Mouse (Mus musculus) neural tube, embryonic 12.5 days (tissue): ENCODE measurements around the gene Tgfbr2. TPM values are rescaled to one million over a fixed set of nuclear protein-coding genes. Genes with fewer than 3 reads are reported as not detected.

ENCODE experiments used
- ATAC-seq: fragments of 200-750 bp; cut with Nextera tagmentation; 2 replicates; pipeline ENCODE4 v1.8.0; 2017; ENCODE audit warnings: low read depth, mild to moderate bottlenecking, moderate TSS enrichment, moderate library complexity; ENCODE audit not compliant: low FRiP score
- H3K27ac ChIP-seq: fragments of 300-500 bp; sonication (generic); 2 replicates; pipeline ENCODE4 v1.5.1; 2016
- H3K27me3 ChIP-seq: fragments of 300-500 bp; sonication (generic); replicated peaks from 2 replicates; pipeline ENCODE4 v1.6.1; 2016; ENCODE audit warnings: mild to moderate bottlenecking
- H3K36me3 ChIP-seq: fragments of 300-500 bp; sonication (generic); 2 replicates; pipeline ENCODE4 v1.6.1; 2016; ENCODE audit warnings: mild to moderate bottlenecking
- H3K4me1 ChIP-seq: fragments of 300-500 bp; sonication (generic); 2 replicates; pipeline ENCODE4 v1.6.1; 2016
- H3K4me2 ChIP-seq: fragments of 300-500 bp; sonication (generic); replicated peaks from 2 replicates; pipeline ENCODE4 v1.6.1; 2016; ENCODE audit warnings: mild to moderate bottlenecking
- H3K4me3 ChIP-seq: fragments of 300-500 bp; sonication (generic); 2 replicates; pipeline ENCODE4 v1.5.1; 2016
- H3K9ac ChIP-seq: fragments of 300-500 bp; sonication (generic); 2 replicates; pipeline ENCODE4 v1.6.1; 2016; ENCODE audit warnings: mild to moderate bottlenecking
- H3K9me3 ChIP-seq: fragments of 300-500 bp; sonication (generic); 2 replicates; pipeline ENCODE4 v1.6.1; 2016; ENCODE audit warnings: mild to moderate bottlenecking
- WGBS: fragments of 180-500 bp; shearing (Covaris S2); methylation state at CpG from one replicate; pipeline ENCODE4 v1.1.7; 2016; 5-methylcytosine and 5-hydroxymethylcytosine counted together
- polyA plus RNA-seq: library from polyadenylated mRNA; unstranded; fragments of >200 nt; fragmentation: Nextera tagmentation; extraction: Ambion mirVana; gene quantifications from 2 replicates; pipeline ENCODE4 v1.2.1, GENCODE M21; 2016

The Tgfbr2 gene
- polyA plus RNA-seq, 1 experiment from 2014 or later, result 14.4 TPM

DNA sequence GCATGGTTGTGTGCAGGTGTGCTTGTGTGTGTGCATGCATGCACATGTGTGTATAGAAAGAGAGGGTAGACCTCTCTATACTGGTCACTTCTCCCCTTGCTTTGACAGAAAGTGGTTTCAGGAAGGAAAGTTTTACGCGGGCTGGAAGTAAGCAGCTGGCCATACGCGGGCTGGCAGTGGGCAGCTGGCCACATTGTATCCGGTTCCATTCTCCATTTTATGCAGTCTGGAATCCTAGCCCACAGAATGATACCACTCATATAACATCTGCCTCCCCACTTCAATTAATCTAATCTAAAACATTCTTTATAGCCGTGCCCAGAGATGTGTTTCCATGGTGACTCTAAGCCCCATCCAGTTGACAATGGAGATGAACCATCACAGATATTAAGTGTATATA, 136.9 kb downstream of the Tgfbr2 start:
- no peaks in the 10 kb centered on the region for H3K36me3 ChIP-seq
- no peaks in the 10 kb centered on the region for H3K9me3 ChIP-seq
- H3K27ac ChIP-seq, result no peak overlapping the region
- H3K27me3 ChIP-seq, result no peaks in the 10 kb centered on the region
- no peak for ATAC-seq
- no peaks in the 10 kb centered on the region for H3K4me1 ChIP-seq
- H3K4me2 ChIP-seq, result no peak overlapping the region
- H3K4me3 ChIP-seq, result no peak overlapping the region
- H3K9ac ChIP-seq, result no peak overlapping the region
- WGBS, result 78% methylated on average over 6 of the region's 6 CpGs
